Mouse (Mus musculus) thymus, adult 2 months (tissue): Measurements from ENCODE around the gene Mum1.

Source experiments
- CTCF ChIP-seq: fragments of 200-500 bp; IDR thresholded peaks from 2 replicates; pipeline ENCODE4 v1.5.1; 2012; ENCODE audit warnings: mild to moderate bottlenecking, control low read depth, low read length, moderate library complexity, borderline replicate concordance; ENCODE audit not compliant: control insufficient read depth, poor library complexity, insufficient read depth; ENCODE audit errors: extremely low read depth
- POLR2A ChIP-seq: fragments of 200-500 bp; IDR thresholded peaks from 2 replicates; pipeline ENCODE4 v1.6.1; 2012; ENCODE audit warnings: mild to moderate bottlenecking, low read length, control low read depth, moderate library complexity; ENCODE audit not compliant: control insufficient read depth, poor library complexity, insufficient read depth; ENCODE audit errors: extremely low read depth

GRCm38 (mm10) chr10:80258752-80259462, 32.7 kb downstream of the Mum1 start:
- TF ChIP-seq CTCF: no peak
- no peak for TF ChIP-seq POLR2A
